Mouse (Mus musculus): Measurements from ENCODE around the gene Tbl1x. TPM values are rescaled to one million over a fixed set of nuclear protein-coding genes. Genes with fewer than 3 reads are reported as not detected.
A peak's percentile ranks its signal among the peaks of the same experiment; 100 is the strongest.

The Tbl1x gene
- 55.5 and 59.8 TPM in 2 replicates for polyA plus RNA-seq (2015; fragmentation: Nextera tagmentation; extraction: Ambion mirVana)

- 15% methylated on average over 48 of the region's 76 CpGs for WGBS
- H3K4me2 ChIP-seq (ENCODE audit: low read length): peak within 1 kb of the TSS; percentile 53
Measured at GRCm38 (mm10) chrX:77510371-77511300, at the start of gene Tbl1x. Tbl1x (plus strand) TSS chrX:77511013.

DNA sequence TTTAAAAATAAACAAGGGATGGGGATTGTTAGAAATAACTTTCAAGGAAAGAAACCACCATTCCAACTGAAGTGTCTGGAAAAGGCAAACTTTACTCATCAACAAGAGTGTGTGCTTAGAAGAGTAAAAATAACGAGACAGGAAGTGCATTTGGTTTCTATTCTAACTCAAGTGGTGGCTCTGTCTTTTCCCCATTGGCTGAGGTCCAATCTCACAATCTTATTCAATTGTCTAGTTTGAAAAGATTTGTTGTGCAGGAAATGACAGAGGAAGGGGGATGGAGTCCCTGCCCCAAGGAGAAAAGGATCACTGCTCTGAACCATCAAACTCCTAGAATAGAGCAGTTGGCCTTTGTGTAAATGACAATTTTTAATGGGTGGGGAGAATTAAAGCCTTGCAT is 41.6 kb upstream of the Tbl1x start:
- H3K4me1 ChIP-seq (replicated peaks; ENCODE audit: control insufficient read depth, insufficient read depth, low read length): no peaks in the 10 kb centered on the region
- no peaks in the 10 kb centered on the region for H3K27me3 ChIP-seq (replicated peaks; ENCODE audit: control insufficient read depth, insufficient read depth, low read length)
- no peaks in the 10 kb centered on the region for H3K9me3 ChIP-seq (ENCODE audit: control insufficient read depth, low read length)
- H3K4me2 ChIP-seq (ENCODE audit: low read length): no peak overlapping the region
- no peak overlapping the region for H3K9ac ChIP-seq (replicated peaks; ENCODE audit: low read depth, low read length)
- H3K27ac ChIP-seq (ENCODE audit: low read length): no peak overlapping the region
- H3K36me3 ChIP-seq (ENCODE audit: control insufficient read depth, insufficient read depth): no peaks in the 10 kb centered on the region
- ATAC-seq: no peak
- no peak overlapping the region for H3K4me3 ChIP-seq (replicated peaks; ENCODE audit: low read length)
- 48% methylated on average over 1 of the region's 1 CpGs for WGBS

More at GRCm38 (mm10) chrX:77510371-77511300, at the start of gene Tbl1x:
- Histone ChIP-seq H3K9me3 (ENCODE audit: control insufficient read depth, low read length) (no peaks in the 10 kb centered on the region), H3K27me3 (replicated peaks; ENCODE audit: control insufficient read depth, insufficient read depth, low read length) (no peaks in the 10 kb centered on the region), H3K4me1 (replicated peaks; ENCODE audit: control insufficient read depth, insufficient read depth, low read length) (peaks cover 14% of the 10 kb centered on the region), H3K36me3 (ENCODE audit: control insufficient read depth, insufficient read depth) (no peaks in the 10 kb centered on the region), H3K27ac (ENCODE audit: low read length) (peak within 1 kb of the TSS; percentile 95), H3K9ac (replicated peaks; ENCODE audit: low read depth, low read length) (peak within 1 kb of the TSS; percentile 74), H3K4me3 (replicated peaks; ENCODE audit: low read length) (peak within 1 kb of the TSS; percentile 66)
- peak; percentile 39 for ATAC-seq

GRCm38 (mm10) chrX:77472858-77473257 is 38.0 kb upstream of the Tbl1x start:
- no peaks in the 10 kb centered on the region for H3K4me1 ChIP-seq (replicated peaks; ENCODE audit: control insufficient read depth, insufficient read depth, low read length)
- no peak overlapping the region for H3K27ac ChIP-seq (ENCODE audit: low read length)
- H3K27me3 ChIP-seq (replicated peaks; ENCODE audit: control insufficient read depth, insufficient read depth, low read length): no peaks in the 10 kb centered on the region
- ATAC-seq: no peak
- no peaks in the 10 kb centered on the region for H3K36me3 ChIP-seq (ENCODE audit: control insufficient read depth, insufficient read depth)
- 97% methylated on average over 1 of the region's 1 CpGs for WGBS
- H3K9ac ChIP-seq (replicated peaks; ENCODE audit: low read depth, low read length): no peak overlapping the region
- H3K9me3 ChIP-seq (ENCODE audit: control insufficient read depth, low read length): no peaks in the 10 kb centered on the region
- no peak overlapping the region for H3K4me3 ChIP-seq (replicated peaks; ENCODE audit: low read length)
- H3K4me2 ChIP-seq (ENCODE audit: low read length): no peak overlapping the region

GRCm38 (mm10) chrX:77473511-77473910 is 37.3 kb upstream of the Tbl1x start:
- no peak for ATAC-seq
- 80% methylated on average over 1 of the region's 1 CpGs for WGBS
- Histone ChIP-seq H3K4me1 (replicated peaks; ENCODE audit: control insufficient read depth, insufficient read depth, low read length) (no peaks in the 10 kb centered on the region), H3K27ac (ENCODE audit: low read length) (no peak overlapping the region), H3K4me3 (replicated peaks; ENCODE audit: low read length) (no peak overlapping the region), H3K9ac (replicated peaks; ENCODE audit: low read depth, low read length) (no peak overlapping the region), H3K9me3 (ENCODE audit: control insufficient read depth, low read length) (no peaks in the 10 kb centered on the region), H3K36me3 (ENCODE audit: control insufficient read depth, insufficient read depth) (no peaks in the 10 kb centered on the region), H3K4me2 (ENCODE audit: low read length) (no peak overlapping the region), H3K27me3 (replicated peaks; ENCODE audit: control insufficient read depth, insufficient read depth, low read length) (no peaks in the 10 kb centered on the region)

DNA sequence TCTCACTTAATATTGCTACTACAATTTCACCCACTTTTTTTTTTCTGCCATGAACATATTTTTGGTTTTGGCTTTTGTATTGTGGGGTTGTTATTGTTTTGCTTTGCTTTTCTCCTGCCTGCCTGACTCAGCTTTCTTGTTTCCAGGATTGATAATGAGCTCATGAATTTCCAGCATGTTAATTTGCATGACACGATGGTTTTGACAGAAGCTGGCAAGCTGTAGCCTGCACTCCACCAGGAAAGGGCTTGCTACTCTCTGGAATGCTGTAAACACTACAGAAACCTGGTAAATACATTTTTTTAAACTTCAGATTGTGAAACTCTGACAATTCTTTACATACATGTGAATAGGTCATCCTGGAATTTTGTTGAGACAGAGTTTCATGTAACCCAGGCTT is 36.3 kb upstream of the Tbl1x start:
- Histone ChIP-seq H3K4me1 (replicated peaks; ENCODE audit: control insufficient read depth, insufficient read depth, low read length) (no peaks in the 10 kb centered on the region), H3K9me3 (ENCODE audit: control insufficient read depth, low read length) (no peaks in the 10 kb centered on the region), H3K27me3 (replicated peaks; ENCODE audit: control insufficient read depth, insufficient read depth, low read length) (no peaks in the 10 kb centered on the region), H3K36me3 (ENCODE audit: control insufficient read depth, insufficient read depth) (no peaks in the 10 kb centered on the region), H3K27ac (ENCODE audit: low read length) (no peak overlapping the region), H3K4me3 (replicated peaks; ENCODE audit: low read length) (no peak overlapping the region), H3K9ac (replicated peaks; ENCODE audit: low read depth, low read length) (no peak overlapping the region), H3K4me2 (ENCODE audit: low read length) (no peak overlapping the region)
- peak; percentile 75; the same call in 1 of the 2 replicates for ATAC-seq
- WGBS: 17% methylated on average over 1 of the region's 1 CpGs

GRCm38 (mm10) chrX:77477526-77477925 is 33.3 kb upstream of the Tbl1x start:
- Histone ChIP-seq H3K36me3 (ENCODE audit: control insufficient read depth, insufficient read depth) (no peaks in the 10 kb centered on the region), H3K9me3 (ENCODE audit: control insufficient read depth, low read length) (no peaks in the 10 kb centered on the region), H3K9ac (replicated peaks; ENCODE audit: low read depth, low read length) (no peak overlapping the region), H3K4me1 (replicated peaks; ENCODE audit: control insufficient read depth, insufficient read depth, low read length) (no peaks in the 10 kb centered on the region), H3K27ac (ENCODE audit: low read length) (no peak overlapping the region), H3K27me3 (replicated peaks; ENCODE audit: control insufficient read depth, insufficient read depth, low read length) (no peaks in the 10 kb centered on the region), H3K4me2 (ENCODE audit: low read length) (no peak overlapping the region), H3K4me3 (replicated peaks; ENCODE audit: low read length) (no peak overlapping the region)
- 81% methylated on average over 2 of the region's 2 CpGs for WGBS
- no peak for ATAC-seq

DNA sequence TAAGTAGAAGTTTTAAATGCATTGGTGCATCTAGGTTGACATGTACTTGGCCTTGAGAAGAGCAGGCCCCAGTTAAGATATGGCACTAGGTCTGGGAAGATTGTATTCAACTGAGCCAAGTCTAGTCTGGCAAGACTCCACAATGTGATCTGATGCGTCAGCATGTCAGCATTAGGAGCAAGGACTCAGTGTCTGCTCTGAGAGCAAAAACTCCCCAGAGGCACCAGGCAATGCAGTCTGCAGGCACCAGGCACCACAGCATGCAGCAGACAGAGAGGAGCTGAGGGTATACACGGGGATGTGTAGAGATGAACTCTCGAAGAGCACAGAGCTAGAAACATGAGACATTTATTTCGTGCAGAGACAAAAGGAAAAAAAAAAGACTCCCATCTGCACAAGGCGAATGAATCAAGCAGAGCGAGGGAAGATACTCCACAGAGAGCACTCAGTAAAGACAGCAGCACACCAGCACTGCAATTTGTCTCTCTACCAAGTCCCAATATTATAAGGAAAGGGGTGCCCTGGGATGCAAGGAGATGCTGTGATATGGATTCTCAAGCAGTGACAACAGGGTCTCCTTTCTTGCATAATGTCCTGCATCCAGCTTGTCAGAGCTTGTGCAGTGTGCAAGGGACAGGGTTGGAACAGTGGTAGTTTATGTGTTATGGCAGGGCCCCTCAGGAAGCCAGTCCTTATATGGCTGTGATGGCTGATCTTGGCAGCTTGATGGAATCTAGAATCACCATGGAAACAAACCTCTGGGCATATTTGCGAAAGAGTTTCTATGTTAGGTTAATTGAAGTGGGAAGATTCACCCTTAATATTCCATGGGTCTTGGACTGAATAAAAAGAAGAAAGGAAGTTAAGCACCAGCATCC is 22.7 kb upstream of the Tbl1x start:
- H3K27ac ChIP-seq (ENCODE audit: low read length): no peak overlapping the region
- 56% methylated on average over 7 of the region's 7 CpGs for WGBS
- ATAC-seq: 0 out of 2 replicates have a peak, but pooled peaks have one; percentile 18

DNA sequence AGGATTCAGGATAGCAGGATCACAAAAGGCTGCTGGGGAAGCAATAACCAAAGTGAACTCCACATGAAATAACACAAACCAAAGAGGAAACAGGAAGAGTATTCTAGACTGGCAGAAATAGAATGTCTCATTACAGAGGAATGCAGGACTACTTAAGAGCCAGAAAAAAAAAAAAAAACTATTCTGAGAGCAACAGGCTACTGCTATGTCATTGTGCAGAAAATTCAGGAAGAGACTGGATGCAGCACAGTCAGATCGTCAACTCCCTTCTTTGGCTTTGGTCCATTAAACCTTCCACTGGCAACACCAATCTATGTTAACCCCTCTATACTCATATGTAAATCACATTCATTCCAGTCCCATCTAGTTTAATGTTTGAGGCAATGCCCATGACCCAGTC is 20.7 kb upstream of the Tbl1x start:
- Histone ChIP-seq H3K9ac (replicated peaks; ENCODE audit: low read depth, low read length) (no peak overlapping the region), H3K4me1 (replicated peaks; ENCODE audit: control insufficient read depth, insufficient read depth, low read length) (no peaks in the 10 kb centered on the region), H3K36me3 (ENCODE audit: control insufficient read depth, insufficient read depth) (no peaks in the 10 kb centered on the region), H3K4me2 (ENCODE audit: low read length) (no peak overlapping the region), H3K9me3 (ENCODE audit: control insufficient read depth, low read length) (no peaks in the 10 kb centered on the region), H3K27me3 (replicated peaks; ENCODE audit: control insufficient read depth, insufficient read depth, low read length) (no peaks in the 10 kb centered on the region), H3K4me3 (replicated peaks; ENCODE audit: low read length) (no peak overlapping the region), H3K27ac (ENCODE audit: low read length) (no peak overlapping the region)
- ATAC-seq: no peak
- 48% methylated on average over 1 of the region's 1 CpGs for WGBS

More for the DNA sequence above, 22.7 kb upstream of the Tbl1x start:
- Histone ChIP-seq H3K4me2 (ENCODE audit: low read length) (no peak overlapping the region), H3K4me3 (replicated peaks; ENCODE audit: low read length) (no peak overlapping the region), H3K9ac (replicated peaks; ENCODE audit: low read depth, low read length) (no peak overlapping the region), H3K4me1 (replicated peaks; ENCODE audit: control insufficient read depth, insufficient read depth, low read length) (no peaks in the 10 kb centered on the region), H3K27me3 (replicated peaks; ENCODE audit: control insufficient read depth, insufficient read depth, low read length) (no peaks in the 10 kb centered on the region), H3K36me3 (ENCODE audit: control insufficient read depth, insufficient read depth) (no peaks in the 10 kb centered on the region), H3K9me3 (ENCODE audit: control insufficient read depth, low read length) (no peaks in the 10 kb centered on the region)

GRCm38 (mm10) chrX:77509149-77509548 is 1.7 kb upstream of the Tbl1x start:
- Histone ChIP-seq H3K9ac (replicated peaks; ENCODE audit: low read depth, low read length) (no peak overlapping the region), H3K4me1 (replicated peaks; ENCODE audit: control insufficient read depth, insufficient read depth, low read length) (peaks cover 14% of the 10 kb centered on the region), H3K4me2 (ENCODE audit: low read length) (peak overlapping the region; percentile 53), H3K4me3 (replicated peaks; ENCODE audit: low read length) (peak overlapping the region; percentile 66), H3K27ac (ENCODE audit: low read length) (peak overlapping the region; percentile 95), H3K27me3 (replicated peaks; ENCODE audit: control insufficient read depth, insufficient read depth, low read length) (no peaks in the 10 kb centered on the region), H3K36me3 (ENCODE audit: control insufficient read depth, insufficient read depth) (no peaks in the 10 kb centered on the region), H3K9me3 (ENCODE audit: control insufficient read depth, low read length) (no peaks in the 10 kb centered on the region)
- peak; percentile 79 for ATAC-seq
- 23% methylated on average over 13 of the region's 13 CpGs for WGBS

Measured in forebrain, embryonic 16.5 days (tissue).